Mouse (Mus musculus): ENCODE data around the gene Hoxd8.

Gene Hoxd8

DNA sequence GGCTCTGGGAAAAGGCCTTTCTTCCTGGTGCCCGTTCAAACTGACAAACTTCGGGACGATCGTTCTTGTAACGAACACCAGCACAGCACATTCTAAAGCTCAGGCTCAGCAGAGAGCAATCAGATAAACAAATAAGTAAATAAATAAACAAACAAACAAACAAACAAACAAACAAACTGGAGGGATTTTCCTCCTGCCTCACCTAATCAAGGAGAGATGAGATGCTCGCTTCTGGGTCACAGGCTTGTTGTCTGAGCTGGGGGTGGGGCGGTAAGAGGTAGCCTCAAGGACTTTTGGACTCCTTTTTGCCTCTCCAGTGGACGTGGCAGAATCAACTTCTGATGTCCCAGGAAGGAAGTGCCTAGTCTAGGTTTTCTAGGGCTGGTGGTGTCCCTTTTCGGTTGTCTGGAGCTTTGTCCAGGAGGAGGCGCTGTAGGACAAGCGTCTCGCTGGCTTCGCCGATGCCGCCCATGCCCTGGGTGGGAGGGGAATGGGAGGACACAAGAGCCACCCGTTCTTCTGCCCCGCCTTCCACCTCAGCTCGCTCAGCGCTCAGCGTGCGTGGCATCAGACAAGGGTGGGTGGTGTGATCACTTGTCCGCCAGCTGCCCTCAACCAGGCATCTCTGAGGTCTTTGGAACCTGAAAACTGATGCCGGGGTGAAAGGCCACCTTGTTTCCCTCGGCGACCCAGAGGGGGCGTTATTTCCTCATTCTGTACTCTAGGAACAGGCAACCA is 11.3 kb downstream of the Hoxd8 start:
- peak; percentile 25 for DNase-seq

DNA sequence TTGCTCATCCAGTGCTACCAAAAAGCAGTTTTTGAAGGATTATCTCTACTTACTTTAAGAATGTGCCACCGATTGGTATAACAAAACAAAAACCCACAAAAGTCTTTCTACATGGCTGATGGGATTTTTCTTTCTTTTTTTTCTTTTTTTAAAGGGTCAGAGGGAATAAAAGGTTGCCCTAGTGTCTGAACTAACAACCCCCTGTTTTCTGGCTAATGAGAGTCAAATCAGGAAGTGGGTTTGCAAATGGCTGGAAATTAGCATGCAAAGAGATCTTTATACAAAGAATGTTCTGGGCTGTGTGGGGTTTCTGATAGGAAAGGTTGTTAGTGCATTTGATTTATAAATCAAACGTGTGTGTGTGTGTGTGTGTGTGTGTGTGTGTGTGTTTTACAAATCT is 16.0 kb downstream of the Hoxd8 start:
- no peak for DNase-seq

DNA sequence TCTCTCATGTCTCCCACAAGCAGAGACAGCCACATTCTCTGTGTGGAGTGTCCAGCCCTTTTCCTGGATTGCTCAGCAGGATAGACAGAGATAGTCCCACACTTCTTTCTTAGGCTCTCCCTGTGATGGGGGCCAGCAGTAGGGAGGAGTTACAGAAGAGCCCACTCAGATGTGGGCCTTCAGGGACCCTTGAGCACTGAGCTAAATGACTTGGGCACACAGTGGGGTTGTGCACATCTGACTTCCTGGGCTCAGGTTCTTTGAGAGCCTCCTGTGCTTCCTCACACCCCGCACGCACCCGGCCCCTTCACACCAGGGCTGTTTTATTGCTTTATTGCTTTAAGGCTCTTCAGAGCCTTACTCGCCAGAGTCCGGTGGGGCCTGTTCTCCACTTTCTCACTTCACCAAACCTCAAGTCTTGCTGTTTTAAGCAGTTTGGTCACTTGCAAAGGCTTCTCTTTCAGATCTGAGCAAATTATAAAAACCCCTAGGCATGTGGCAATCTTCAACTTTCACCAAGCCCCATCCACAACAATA is 16.6 kb downstream of the Hoxd8 start:
- DNase-seq = no peak

DNA sequence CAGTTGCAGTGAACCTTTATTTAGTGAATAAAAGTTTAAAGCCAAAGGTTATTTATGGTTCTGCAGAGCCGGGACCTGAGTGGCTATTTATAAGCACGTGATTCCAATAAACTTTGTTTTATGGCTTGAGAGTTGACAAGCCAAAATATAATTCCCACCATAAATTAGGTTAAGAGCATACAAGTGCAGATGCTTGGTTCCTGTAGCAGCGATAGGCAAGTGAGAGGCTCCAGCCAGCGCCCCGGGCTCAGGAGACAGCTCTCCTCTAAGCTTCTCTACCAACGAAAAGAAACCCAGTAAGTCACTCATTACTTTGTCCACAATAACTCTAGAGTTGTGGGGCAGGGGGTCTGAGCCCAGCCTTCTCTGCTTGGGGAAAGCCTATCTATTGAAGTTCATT is 17.5 kb downstream of the Hoxd8 start:
- DNase-seq = no peak

- no peak for DNase-seq
These were observed 18.5 kb downstream of the Hoxd8 start for GRCm38 (mm10) chr2:74722949-74723348.

GRCm38 (mm10) chr2:74724244-74725015 is 20.0 kb downstream of the Hoxd8 start:
- DNase-seq = no peak

DNA sequence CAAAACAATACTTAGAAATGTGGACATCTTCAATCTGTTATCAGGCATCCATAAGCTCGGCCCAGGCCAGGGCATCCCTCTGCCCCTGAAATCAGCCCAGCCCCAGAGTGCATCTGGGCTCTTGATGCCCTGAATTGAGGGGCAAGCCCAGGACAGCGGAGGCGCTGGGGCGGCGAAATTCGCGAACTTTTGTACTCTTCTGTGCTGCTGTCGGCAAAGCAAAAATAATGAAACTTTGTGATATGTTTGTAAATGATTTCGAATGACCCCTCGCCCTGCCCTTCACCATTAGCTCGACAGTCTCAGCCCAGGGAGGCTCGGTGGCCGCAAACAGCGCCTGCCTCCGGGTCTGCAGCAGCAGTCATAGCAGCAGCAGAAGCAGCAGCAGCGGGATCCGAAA is 20.8 kb downstream of the Hoxd8 start:
- no peak for DNase-seq

DNA sequence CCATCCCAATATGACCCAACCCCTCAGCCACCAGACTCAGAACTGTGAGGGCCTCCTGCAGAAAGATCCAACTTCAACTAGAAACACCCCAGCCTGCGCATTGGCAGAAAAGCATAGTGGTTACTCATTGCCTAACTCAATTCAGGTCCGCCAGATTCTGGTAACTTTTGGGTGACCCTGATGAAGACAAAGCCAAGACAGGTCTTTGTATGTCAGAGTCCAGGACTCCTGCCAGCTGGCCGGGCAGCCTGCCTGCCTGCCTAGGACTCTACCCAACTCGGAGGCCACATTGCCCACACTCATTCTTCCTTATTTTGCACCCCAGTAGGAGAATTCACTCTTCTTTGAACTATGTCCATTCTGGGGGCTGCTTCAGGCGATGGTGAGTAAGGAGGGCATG is 22.1 kb downstream of the Hoxd8 start, which contains the start of gene Gm28230:
TSS of gene Gm28230 (plus strand) at position 178 of the 400 bp plus-strand sequence.
- no peak for DNase-seq

DNA sequence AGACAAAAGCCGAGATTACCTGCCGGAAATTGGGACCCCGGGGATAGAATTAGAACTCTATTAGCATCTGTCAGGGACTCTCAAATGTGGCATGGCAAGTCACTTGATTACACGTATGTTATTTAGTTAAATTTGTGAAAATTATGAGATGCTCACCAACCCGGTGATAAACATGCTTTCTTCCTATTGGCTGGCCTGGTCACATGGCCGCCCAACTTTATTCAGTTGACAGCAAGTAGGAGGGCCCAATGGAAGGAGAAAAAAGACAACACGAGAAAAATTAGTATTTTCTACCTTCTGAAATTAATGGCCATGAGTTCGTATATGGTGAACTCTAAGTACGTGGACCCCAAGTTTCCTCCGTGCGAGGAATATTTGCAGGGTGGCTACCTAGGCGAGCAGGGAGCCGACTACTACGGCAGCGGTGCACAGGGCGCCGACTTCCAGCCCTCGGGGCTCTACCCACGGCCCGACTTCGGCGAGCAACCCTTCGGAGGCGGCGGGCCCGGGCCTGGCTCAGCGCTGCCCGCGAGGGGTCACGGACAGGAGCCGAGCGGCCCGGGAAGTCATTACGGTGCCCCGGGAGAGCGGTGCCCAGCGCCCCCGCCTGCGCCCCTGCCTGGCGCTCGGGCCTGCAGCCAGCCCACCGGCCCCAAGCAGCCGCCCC is 22.7 kb downstream of the Hoxd8 start:
- no peak for DNase-seq

DNA sequence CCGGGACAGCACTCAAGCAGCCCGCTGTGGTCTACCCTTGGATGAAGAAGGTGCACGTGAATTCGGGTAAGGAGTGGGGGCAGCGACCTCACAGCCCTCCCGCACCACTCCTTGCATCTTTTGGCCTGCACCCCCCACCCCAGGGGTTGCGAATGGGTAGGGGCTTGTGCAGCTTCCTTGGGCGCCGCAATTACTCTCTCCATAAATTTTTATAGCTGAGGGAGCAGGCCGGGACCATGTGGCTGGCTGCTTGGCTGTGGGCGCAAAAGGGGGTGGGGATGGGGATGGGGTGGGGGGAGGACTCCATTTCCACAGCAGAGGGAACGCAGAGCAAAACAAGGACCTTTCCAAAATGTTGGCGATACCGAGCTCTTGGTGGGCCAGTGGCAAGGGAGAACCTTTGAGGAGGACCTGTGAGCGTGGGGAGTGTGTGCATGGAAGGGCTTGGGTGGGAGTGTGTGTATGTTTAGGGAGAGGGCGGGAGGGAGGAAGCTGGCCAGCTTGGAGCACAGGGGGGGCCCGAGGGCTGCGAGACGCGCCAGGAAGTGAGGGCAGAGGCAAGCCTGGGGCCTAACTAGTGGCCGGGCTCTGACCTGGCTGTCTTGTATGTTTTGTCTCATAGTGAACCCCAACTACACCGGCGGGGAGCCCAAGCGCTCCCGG is 23.4 kb downstream of the Hoxd8 start:
- DNase-seq = no peak

GRCm38 (mm10) chr2:74728303-74728680 is 23.9 kb downstream of the Hoxd8 start:
- DNase-seq = no peak

GRCm38 (mm10) chr2:74730331-74730730 is 25.9 kb downstream of the Hoxd8 start:
- no peak for DNase-seq

DNA sequence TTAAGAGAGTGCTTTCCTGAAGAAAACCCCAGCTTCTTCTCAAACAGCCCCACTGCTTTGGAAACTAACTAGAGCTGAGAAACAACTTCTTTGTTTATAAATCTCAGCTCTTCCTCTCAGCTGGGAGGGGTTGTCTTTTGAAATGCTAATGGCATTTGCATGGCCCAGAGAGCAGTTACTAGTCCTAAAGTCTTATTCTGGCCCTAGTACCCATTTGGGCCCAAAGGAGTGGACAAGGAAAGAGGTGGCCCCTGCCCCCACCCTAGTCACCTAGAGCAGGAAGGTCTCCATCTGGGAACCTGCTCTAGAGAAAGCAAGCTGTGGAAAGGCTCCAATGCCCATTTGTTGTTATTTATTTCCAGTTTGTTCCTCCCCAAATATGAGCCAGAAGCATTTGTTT is 26.6 kb downstream of the Hoxd8 start:
- no peak for DNase-seq

GRCm38 (mm10) chr2:74731799-74732512 is 27.5 kb downstream of the Hoxd8 start:
- DNase-seq = no peak

DNA sequence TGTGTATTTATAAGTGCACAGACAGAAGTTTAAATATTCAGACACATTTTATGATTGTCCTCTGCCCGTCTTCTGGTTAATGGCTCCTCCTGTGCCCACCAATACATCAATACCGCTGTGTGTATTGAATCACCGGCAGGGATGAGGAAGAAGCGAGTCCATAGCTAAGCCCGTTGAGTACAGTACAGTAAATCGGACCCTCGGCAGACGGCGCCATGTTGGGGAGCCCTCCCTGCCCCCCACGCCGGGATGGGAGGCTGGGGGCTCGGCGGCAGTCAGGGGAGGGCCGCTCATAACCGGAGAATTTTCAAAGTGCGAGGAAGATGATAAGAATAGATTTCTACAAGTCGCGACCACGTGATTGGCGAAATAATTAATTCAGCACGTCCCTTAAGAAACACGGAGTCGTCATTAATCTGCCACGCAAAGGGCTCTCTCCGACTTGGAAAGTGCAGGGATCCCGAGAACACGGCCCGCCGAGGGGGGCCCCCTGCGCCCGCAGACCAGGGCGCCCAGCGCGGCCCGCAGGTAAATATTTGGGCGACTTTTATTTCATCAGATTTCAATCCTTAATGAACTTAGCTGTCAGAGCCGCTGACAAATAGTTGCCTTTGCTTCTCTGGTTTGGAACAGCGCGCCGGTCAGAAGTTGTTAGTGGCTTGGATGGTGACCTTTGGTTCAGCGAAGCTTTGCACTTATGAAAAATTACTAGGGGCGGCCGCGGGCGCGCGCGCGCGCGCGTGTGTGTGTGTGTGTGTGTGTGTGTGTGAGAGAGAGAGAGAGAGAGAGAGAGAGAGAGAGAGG is 28.3 kb downstream of the Hoxd8 start:
- DNase-seq = no peak

- no peak for DNase-seq
These were observed 28.9 kb downstream of the Hoxd8 start for GRCm38 (mm10) chr2:74733317-74733661.

- DNase-seq = no peak
These were observed 29.4 kb downstream of the Hoxd8 start for GRCm38 (mm10) chr2:74733765-74734164.

DNA sequence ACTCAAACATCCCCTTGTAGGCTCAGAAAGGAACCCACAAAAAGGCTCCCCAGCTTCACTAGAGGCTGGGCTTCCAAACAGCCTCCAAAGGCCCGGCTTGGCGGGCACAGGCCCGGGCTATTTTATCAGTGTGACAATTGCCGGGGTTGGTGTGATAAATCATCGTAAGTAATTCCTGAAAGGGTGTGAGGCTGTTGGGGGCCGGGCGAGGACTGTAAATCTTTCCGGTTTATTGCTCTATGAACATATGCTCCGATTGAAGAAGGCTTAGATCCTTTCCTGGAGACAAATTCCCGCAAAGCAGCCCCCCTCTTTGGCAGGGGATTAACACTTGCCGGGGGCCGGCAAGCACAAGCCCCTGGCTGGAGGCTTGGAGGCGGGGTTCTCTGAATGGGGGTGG is 30.0 kb downstream of the Hoxd8 start:
- no peak for DNase-seq

GRCm38 (mm10) chr2:74734996-74735811 is 30.8 kb downstream of the Hoxd8 start:
- no peak for DNase-seq

DNA sequence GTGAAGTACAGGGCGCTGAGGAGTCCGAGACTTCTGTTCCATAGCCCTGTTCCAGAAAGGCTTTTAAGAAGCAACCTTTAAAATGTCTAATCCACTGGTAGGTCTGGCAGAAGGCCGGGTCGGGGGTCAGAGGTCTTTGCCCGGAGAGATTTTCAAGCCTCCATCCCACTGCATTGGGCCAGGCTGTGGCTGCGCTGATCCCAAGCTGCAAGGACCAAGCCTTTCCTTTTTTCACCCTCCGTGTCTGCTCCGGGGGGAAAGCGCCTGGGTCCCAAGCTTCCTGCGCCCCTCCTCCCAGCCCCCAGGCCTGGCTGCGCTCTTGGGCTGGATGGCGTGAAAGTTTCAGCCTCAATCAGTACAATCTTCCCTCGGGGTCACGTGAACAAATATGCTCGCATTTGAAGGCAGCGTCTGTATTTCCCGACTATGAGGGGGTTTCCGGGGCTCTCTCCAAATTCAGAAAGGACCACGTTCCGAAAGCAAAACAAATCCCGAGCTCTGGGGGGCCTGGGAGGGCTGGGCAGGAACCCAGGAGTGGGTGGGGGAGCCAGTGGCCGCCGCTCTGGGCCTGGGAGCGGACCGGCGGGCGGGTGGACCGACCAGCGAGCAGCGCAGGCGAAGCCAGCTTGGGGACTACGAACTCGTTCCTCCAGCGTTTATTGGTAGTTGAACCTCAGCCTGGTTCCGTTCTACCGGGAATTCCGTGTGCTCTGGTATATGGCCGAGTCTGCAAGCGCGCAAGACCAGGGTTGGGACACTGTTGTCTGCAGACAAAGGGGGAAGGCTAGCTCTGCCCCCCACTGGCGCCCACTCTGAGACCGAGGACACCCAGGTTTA is 31.7 kb downstream of the Hoxd8 start:
- no peak for DNase-seq
